Mouse (Mus musculus) spleen, postnatal 4 days (tissue): ENCODE results near the gene Fkbp11.

Experiments
- DNase-seq, 2 experiments: peaks; one replicate each; pipeline ENCODE4 v3.0.0; 2022; ENCODE audit warnings: low spot score in 2 of 2

The Fkbp11 gene

GRCm38 (mm10) chr15:98695726-98696125, 32.3 kb downstream of the Fkbp11 start:
- no peak for DNase-seq

GRCm38 (mm10) chr15:98692171-98692715, 35.8 kb downstream of the Fkbp11 start:
- DNase-seq: no peak

GRCm38 (mm10) chr15:98691486-98692147, 36.4 kb downstream of the Fkbp11 start:
- no peak for DNase-seq

- no peak for DNase-seq
Observed at GRCm38 (mm10) chr15:98689682-98690081, 38.3 kb downstream of the Fkbp11 start.

- no peak for DNase-seq
Observed at GRCm38 (mm10) chr15:98685926-98686325, 42.1 kb downstream of the Fkbp11 start.

- no peak for DNase-seq
Observed at GRCm38 (mm10) chr15:98683746-98684145, 44.3 kb downstream of the Fkbp11 start.

GRCm38 (mm10) chr15:98683177-98683576, 44.8 kb downstream of the Fkbp11 start:
- DNase-seq: no peak

GRCm38 (mm10) chr15:98681633-98682032, 46.4 kb downstream of the Fkbp11 start:
- DNase-seq: no peak

- DNase-seq: no peak
Observed at GRCm38 (mm10) chr15:98680660-98681059, 47.3 kb downstream of the Fkbp11 start.

GRCm38 (mm10) chr15:98677977-98678376, 50.0 kb downstream of the Fkbp11 start:
- no peak for DNase-seq

- peak; percentile 61 to 77 for DNase-seq
Observed at GRCm38 (mm10) chr15:98676940-98677728, 50.9 kb downstream of the Fkbp11 start, which contains the start of gene Rnd1. TSS of gene Rnd1 (minus strand) at chr15:98677461.

GRCm38 (mm10) chr15:98676471-98676870, 51.5 kb downstream of the Fkbp11 start:
- no peak for DNase-seq

GRCm38 (mm10) chr15:98675634-98676250, 52.3 kb downstream of the Fkbp11 start:
- no peak for DNase-seq

- DNase-seq: no peak
Observed at GRCm38 (mm10) chr15:98674994-98675545, 52.9 kb downstream of the Fkbp11 start.
